Mouse (Mus musculus) embryonic facial prominence, embryonic 11.5 days (tissue): ENCODE measurements at regions not wholly inside any gene's neighbourhood (a gene's known extent, or its start where the extent isn't known, plus 50 kb on each side); places are given as distances from the start of the nearest gene placed in this dataset.

Experiments used
- ATAC-seq: fragments of 200-750 bp; cut with Nextera tagmentation; replicated peaks from 2 replicates; pipeline ENCODE4 v1.8.0; 2017; ENCODE audit warnings: low read depth; ENCODE audit not compliant: insufficient number of reproducible peaks, low FRiP score, low TSS enrichment
- DNase-seq: peaks from one replicate; pipeline ENCODE4 v3.0.0-alpha.2; 2015; ENCODE audit warnings: low spot score
- H3K27ac ChIP-seq: fragments of 300-500 bp; sonication (generic); replicated peaks from 2 replicates; pipeline ENCODE4 v1.5.1; 2014; ENCODE audit warnings: mild to moderate bottlenecking, low read depth, low read length, control low read depth
- H3K27me3 ChIP-seq: fragments of 300-500 bp; sonication (generic); 2 replicates; pipeline ENCODE4 v1.6.1; 2014; ENCODE audit warnings: mild to moderate bottlenecking, low read length, moderate library complexity, mixed read lengths; ENCODE audit not compliant: control insufficient read depth, insufficient read depth
- H3K36me3 ChIP-seq: fragments of 300-500 bp; sonication (generic); replicated peaks from 2 replicates; pipeline ENCODE4 v1.6.1; 2014; ENCODE audit warnings: low read depth, mild to moderate bottlenecking, low read length, moderate library complexity, mixed read lengths; ENCODE audit not compliant: control insufficient read depth, insufficient read depth
- H3K4me1 ChIP-seq: fragments of 300-500 bp; sonication (generic); 2 replicates; pipeline ENCODE4 v1.6.1; 2014; ENCODE audit warnings: low read length, mixed read lengths; ENCODE audit not compliant: control insufficient read depth, insufficient read depth
- H3K4me2 ChIP-seq: fragments of 300-500 bp; sonication (generic); 2 replicates; pipeline ENCODE4 v1.6.1; 2014; ENCODE audit warnings: low read depth, mild to moderate bottlenecking, control low read depth, low read length, moderate library complexity
- H3K4me3 ChIP-seq: fragments of 300-500 bp; sonication (generic); 2 replicates; pipeline ENCODE4 v1.5.1; 2014; ENCODE audit warnings: low read depth, low read length, control low read depth
- H3K9ac ChIP-seq: fragments of 300-500 bp; sonication (generic); replicated peaks from 2 replicates; pipeline ENCODE4 v1.6.1; 2014; ENCODE audit warnings: mild to moderate bottlenecking, control low read depth, low read length
- H3K9me3 ChIP-seq: fragments of 300-500 bp; sonication (generic); replicated peaks from 2 replicates; pipeline ENCODE4 v1.6.1; 2016; ENCODE audit warnings: mild to moderate bottlenecking, low read length, inconsistent platforms, mixed read lengths; ENCODE audit not compliant: control insufficient read depth
- WGBS: fragments of 180-500 bp; shearing (Covaris S2); extraction: QIAGEN DNeasy Blood & Tissue Kit; methylation state at CpG from one replicate; pipeline ENCODE4 v1.1.7; 2014; 5-methylcytosine and 5-hydroxymethylcytosine counted together

DNA sequence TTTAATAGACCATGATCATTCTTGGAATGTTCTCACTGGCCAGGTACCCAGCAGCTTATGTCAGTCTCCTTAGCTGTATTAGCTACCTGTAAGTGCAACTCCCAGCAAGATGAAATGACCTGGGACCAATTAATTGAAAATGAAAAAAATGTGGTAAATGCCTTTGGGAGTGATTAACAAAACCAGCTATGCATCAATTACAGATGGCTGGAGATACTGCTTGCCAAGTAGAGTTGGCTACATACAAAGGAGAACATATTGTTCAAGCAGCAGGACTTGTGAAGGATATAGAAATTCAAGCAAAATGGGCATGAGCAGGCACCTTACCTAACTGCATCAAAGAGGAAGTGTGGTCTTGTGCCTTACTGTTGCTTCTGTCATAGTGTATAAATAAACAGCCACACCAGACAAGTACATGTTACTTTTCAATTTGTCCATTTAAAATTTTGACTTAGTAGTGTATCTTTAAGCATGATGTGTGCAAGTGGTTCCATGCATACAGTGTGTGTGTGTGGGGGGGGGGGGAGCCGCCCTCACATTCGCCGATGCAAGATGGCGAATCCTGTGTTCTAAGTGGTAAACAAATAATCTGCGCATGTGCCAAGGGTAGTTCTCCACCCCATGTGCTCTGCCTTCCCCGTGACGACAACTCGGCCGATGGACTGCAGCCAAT, 307.0 kb downstream of the Pcdh17 start:
- Histone ChIP-seq H3K9me3 (no peaks in the 10 kb centered on the region), H3K36me3 (no peaks in the 10 kb centered on the region), H3K27ac (no peak overlapping the region), H3K9ac (no peak overlapping the region), H3K4me2 (no peak overlapping the region), H3K4me3 (no peak overlapping the region), H3K27me3 (no peaks in the 10 kb centered on the region), H3K4me1 (no peaks in the 10 kb centered on the region)
- ATAC-seq (no peak), DNase-seq (no peak)
- WGBS = 97% methylated on average over 6 of the region's 9 CpGs

DNA sequence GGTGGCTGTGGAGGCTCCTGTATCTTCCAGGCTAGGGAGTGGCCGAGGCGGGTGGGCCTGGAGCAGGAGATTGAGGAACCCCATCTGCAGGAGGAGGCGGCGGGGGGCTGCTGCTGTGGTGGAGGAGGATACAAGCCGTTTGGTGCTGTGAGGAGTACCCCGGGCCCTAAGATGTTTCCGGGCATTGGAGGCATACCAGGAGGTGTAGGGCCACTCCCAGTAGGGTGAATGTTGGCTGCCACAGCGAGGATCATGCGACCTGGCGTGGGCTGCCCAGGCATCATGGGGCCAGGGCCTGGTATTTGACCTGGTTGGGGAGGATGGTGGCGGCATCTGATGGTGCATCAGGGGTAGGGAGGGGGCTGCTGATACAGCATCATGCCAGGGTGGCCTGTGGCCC, 314.2 kb downstream of the Pcdh17 start:
- Histone ChIP-seq H3K9ac (no peak overlapping the region), H3K36me3 (no peaks in the 10 kb centered on the region), H3K9me3 (no peaks in the 10 kb centered on the region), H3K27me3 (no peaks in the 10 kb centered on the region), H3K4me1 (no peaks in the 10 kb centered on the region), H3K4me2 (no peak overlapping the region), H3K27ac (no peak overlapping the region), H3K4me3 (no peak overlapping the region)
- WGBS = 91% methylated on average over 11 of the region's 11 CpGs
- DNase-seq (no peak), ATAC-seq (0 out of 2 replicates have a peak, but pooled peaks have one; percentile 34)

DNA sequence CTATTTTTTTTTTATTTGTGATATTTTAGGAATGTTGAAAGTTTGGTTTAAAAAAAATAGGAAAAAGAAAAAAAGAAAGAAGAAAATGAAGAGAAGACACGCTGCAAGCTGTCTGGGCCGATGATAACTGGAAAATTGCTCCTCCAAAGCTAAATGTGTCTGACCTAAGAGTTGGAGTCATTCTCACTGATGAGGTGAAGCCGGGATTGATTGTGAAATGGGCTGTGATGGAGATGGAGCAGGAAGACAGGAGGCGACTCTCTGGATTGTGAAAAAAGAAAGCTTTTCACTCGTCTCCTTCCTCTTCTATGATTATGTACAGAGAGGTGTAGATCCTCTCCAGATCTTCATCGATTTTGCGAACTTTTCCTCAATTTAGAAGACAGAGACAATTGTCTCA, 349.8 kb downstream of the Pcdh17 start:
- WGBS = 87% methylated on average over 7 of the region's 7 CpGs
- Histone ChIP-seq H3K9me3 (no peaks in the 10 kb centered on the region), H3K4me3 (no peak overlapping the region)

DNA sequence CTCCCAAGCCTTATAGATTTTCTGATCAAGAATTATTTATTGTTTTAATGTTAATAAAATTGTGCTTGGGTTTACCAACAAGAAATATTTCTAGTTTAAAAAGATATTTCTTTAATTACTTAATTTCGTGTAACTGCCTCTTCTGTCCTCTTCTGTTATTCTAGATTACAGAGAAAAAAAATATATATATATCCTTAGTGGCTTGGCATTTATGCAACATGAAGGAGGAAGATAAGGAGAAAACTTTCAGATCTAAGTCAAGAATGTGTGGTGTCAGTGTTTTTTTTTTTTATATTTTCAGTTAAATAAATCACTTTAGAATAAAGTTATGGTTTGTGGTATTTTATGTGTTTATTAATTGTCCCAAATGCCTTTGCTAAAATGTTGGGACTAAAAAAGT, 357.6 kb downstream of the Pcdh17 start:
- Histone ChIP-seq H3K4me1 (no peaks in the 10 kb centered on the region), H3K27ac (no peak overlapping the region), H3K4me3 (no peak overlapping the region), H3K9ac (no peak overlapping the region), H3K9me3 (no peaks in the 10 kb centered on the region), H3K36me3 (no peaks in the 10 kb centered on the region), H3K27me3 (no peaks in the 10 kb centered on the region), H3K4me2 (no peak overlapping the region)
- no peak for ATAC-seq
- DNase-seq = no peak
- WGBS = 65% methylated on average over 1 of the region's 1 CpGs

More for the DNA sequence above, 349.8 kb downstream of the Pcdh17 start:
- no peak overlapping the region for H3K27ac ChIP-seq
- ATAC-seq (no peak), DNase-seq (no peak)
- H3K27me3 ChIP-seq = no peaks in the 10 kb centered on the region
- H3K36me3 ChIP-seq = no peaks in the 10 kb centered on the region
- H3K4me2 ChIP-seq = no peak overlapping the region
- no peak overlapping the region for H3K9ac ChIP-seq
- no peaks in the 10 kb centered on the region for H3K4me1 ChIP-seq

DNA sequence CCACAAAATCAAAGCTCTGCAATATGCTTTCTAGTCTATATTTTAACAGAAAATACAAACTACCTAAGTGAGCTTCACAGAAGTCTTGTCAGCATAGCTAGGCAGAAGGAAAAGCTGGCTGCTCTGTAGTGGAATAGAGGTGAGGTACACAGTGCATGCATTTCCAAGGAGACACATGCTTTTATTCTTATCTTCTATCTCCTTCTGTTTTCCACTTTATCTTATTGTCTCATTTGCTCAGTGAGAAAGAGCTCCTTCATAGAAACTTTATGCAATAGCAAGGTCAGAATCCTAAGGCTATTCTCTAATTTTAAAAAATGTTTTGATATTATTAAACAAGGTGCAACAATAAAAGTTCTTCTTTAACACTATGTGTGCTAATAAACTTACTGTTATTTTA, 359.3 kb downstream of the Pcdh17 start:
- DNase-seq = no peak
- Histone ChIP-seq H3K4me3 (no peak overlapping the region), H3K36me3 (no peaks in the 10 kb centered on the region), H3K27ac (no peak overlapping the region), H3K4me2 (no peak overlapping the region), H3K9ac (no peak overlapping the region), H3K27me3 (no peaks in the 10 kb centered on the region), H3K4me1 (no peaks in the 10 kb centered on the region), H3K9me3 (no peaks in the 10 kb centered on the region)
- no peak for ATAC-seq
